Mouse (Mus musculus) forebrain, embryonic 16.5 days (tissue): ENCODE measurements around the gene Pgm2. TPM values are rescaled to one million over a fixed set of nuclear protein-coding genes. Genes with fewer than 3 reads are reported as not detected.

ENCODE experiments used
- microRNA-seq: library from miRNA; unstranded; fragments of <30 nt; microRNA quantifications from one replicate; pipeline ENCODE4, GENCODE M21; 2017
- polyA plus RNA-seq: library from polyadenylated mRNA; unstranded; fragments of >200 nt; fragmentation: Nextera tagmentation; extraction: Ambion mirVana; gene quantifications from 2 replicates; pipeline ENCODE4 v1.2.1, GENCODE M21; 2015

Gene Pgm2
- polyA plus RNA-seq, 1 experiment from 2014 or later, result 23.6 TPM

Small RNAs within 50 kb of the gene (microRNA-seq; reads per million reads assigned to microRNA genes)
- gene Gm22395 (not detected), gene Gm23967 (not detected)

Other genes starting within 250 kb of the Pgm2 start
- 13.0 and 15.4 TPM in 2 replicates for gene Rell1, start 124.1 kb upstream of the Pgm2 start, polyA plus RNA-seq
- gene Tbc1d1, start 63.4 kb downstream of the Pgm2 start, polyA plus RNA-seq, result 11.5 and 11.6 TPM in 2 replicates